Mouse (Mus musculus): ENCODE results near the gene Rpl11. TPM values are rescaled to one million over a fixed set of nuclear protein-coding genes. Genes with fewer than 3 reads are reported as not detected.
"Not testable (repeated sequence)": the region's sequence is repeated elsewhere in the genome, so short reads cannot be mapped to it uniquely, and the experiment has no call there.

Rpl11 gene
- polyA plus RNA-seq, 1 experiment = 148 TPM

- no peak overlapping the region for H3K4me3 ChIP-seq (replicated peaks)
- H3K27me3 ChIP-seq (ENCODE audit: control insufficient read depth) = peaks cover 36% of the 10 kb centered on the region
- no peaks in the 10 kb centered on the region for H3K9me3 ChIP-seq (ENCODE audit: control insufficient read depth, low read length)
- no peaks in the 10 kb centered on the region for H3K36me3 ChIP-seq (ENCODE audit: control insufficient read depth)
- H3K4me1 ChIP-seq (ENCODE audit: control insufficient read depth) = no peaks in the 10 kb centered on the region
- TF ChIP-seq GATA1 (IDR thresholded peaks at IDR 0.05; ENCODE audit: low read length) (no peak), TAL1 (IDR thresholded peaks at IDR 0.05; ENCODE audit: low read length) (no peak)
Observed at GRCm38 (mm10) chr4:136076776-136077538, 23.7 kb upstream of the Rpl11 start.

DNA sequence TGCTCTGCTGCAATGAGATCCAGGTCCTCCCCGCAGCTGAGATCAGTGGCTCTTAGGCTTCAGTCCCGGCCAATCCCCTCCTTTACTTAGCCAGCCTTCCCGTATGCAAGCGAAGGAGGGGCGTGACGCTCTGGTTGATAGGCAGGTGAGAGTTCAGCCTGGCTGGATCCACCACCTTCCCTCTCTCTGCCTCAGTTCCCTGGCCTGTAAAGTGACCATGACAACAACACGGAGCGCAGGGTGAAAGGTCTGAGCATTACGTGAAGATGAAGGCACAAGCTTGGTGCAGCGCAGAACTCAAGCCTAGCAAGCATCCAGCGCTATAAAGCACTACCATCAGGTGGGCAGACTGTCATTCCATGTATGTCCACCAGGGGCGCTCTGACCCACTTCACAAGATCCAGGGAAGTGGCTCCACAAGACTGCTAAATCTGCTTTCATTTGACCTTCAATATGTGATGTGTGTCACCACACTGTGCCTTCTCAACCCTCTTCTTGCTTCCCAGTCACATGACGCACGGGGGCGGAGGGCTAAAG is 18.0 kb upstream of the Rpl11 start:
- H3K27me3 ChIP-seq (ENCODE audit: control insufficient read depth) = peaks cover 46% of the 10 kb centered on the region
- no peak overlapping the region for H3K4me3 ChIP-seq (replicated peaks)
- no peak for TF ChIP-seq TAL1 (IDR thresholded peaks at IDR 0.05; ENCODE audit: low read length)
- TF ChIP-seq GATA1 (IDR thresholded peaks at IDR 0.05; ENCODE audit: low read length) = no peak
- no peaks in the 10 kb centered on the region for H3K9me3 ChIP-seq (ENCODE audit: control insufficient read depth, low read length)
- peaks cover 20% of the 10 kb centered on the region for H3K4me1 ChIP-seq (ENCODE audit: control insufficient read depth)
- no peaks in the 10 kb centered on the region for H3K36me3 ChIP-seq (ENCODE audit: control insufficient read depth)

DNA sequence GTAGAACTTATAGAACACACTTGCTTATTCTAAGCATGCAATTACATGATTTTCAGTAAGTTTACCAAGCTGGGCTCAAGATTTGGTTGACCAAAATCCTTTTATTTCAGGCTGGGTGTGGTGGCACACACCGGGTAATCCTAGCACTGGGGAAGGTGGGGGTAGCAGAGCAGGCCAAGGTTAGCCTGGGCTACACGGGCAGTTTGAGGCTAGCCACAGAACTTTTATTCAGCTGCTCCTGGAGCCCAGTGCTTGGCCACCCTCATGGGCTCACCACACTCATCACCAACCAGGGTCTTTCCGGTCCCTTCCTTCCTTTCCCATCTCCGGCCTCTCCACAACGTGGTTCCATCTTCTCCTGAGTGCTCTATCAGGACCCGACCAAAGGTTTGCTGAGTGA is 17.4 kb upstream of the Rpl11 start:
- Histone ChIP-seq H3K9me3 (ENCODE audit: control insufficient read depth, low read length) (no peaks in the 10 kb centered on the region), H3K4me3 (replicated peaks) (no peak overlapping the region), H3K4me1 (ENCODE audit: control insufficient read depth) (peaks cover 20% of the 10 kb centered on the region), H3K27me3 (ENCODE audit: control insufficient read depth) (peaks cover 46% of the 10 kb centered on the region), H3K36me3 (ENCODE audit: control insufficient read depth) (no peaks in the 10 kb centered on the region)
- TF ChIP-seq GATA1 (IDR thresholded peaks at IDR 0.05; ENCODE audit: low read length) = no peak
- TF ChIP-seq TAL1 (IDR thresholded peaks at IDR 0.05; ENCODE audit: low read length) = no peak

- Histone ChIP-seq H3K27me3 (ENCODE audit: control insufficient read depth) (peaks cover 49% of the 10 kb centered on the region), H3K9me3 (ENCODE audit: control insufficient read depth, low read length) (no peaks in the 10 kb centered on the region), H3K4me1 (ENCODE audit: control insufficient read depth) (peaks cover 20% of the 10 kb centered on the region), H3K4me3 (replicated peaks) (no peak overlapping the region), H3K36me3 (ENCODE audit: control insufficient read depth) (no peaks in the 10 kb centered on the region)
- TF ChIP-seq TAL1 (IDR thresholded peaks at IDR 0.05; ENCODE audit: low read length) (no peak), GATA1 (IDR thresholded peaks at IDR 0.05; ENCODE audit: low read length) (no peak)
Observed at GRCm38 (mm10) chr4:136069954-136070353, 16.7 kb upstream of the Rpl11 start.

DNA sequence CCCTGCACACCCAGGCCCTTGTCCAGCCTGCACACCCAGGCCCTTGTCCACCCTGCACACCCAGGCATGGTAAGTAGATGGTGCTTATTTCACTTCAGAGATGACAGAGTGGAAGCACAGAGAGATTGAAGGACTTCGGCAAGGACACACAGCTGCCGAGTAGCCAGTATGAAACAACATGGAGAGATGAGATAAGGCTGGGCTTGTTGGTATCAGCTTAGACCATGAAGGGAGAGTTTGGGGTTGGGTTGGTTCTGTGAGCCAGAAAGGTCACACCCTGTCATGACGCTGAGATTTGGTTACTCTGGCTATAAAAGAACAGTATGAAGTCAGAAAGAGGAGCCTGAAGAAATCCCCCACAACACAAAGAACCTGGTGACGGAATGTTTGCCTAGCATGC is 16.1 kb upstream of the Rpl11 start:
- TF ChIP-seq GATA1 (IDR thresholded peaks at IDR 0.05; ENCODE audit: low read length) = no peak
- no peak; the same call in 2 of the 3 replicates for TF ChIP-seq TAL1 (IDR thresholded peaks at IDR 0.05; ENCODE audit: low read length)
- Histone ChIP-seq H3K4me3 (replicated peaks) (no peak overlapping the region), H3K9me3 (ENCODE audit: control insufficient read depth, low read length) (no peaks in the 10 kb centered on the region), H3K4me1 (ENCODE audit: control insufficient read depth) (peaks cover 20% of the 10 kb centered on the region), H3K36me3 (ENCODE audit: control insufficient read depth) (no peaks in the 10 kb centered on the region), H3K27me3 (ENCODE audit: control insufficient read depth) (peaks cover 52% of the 10 kb centered on the region)

DNA sequence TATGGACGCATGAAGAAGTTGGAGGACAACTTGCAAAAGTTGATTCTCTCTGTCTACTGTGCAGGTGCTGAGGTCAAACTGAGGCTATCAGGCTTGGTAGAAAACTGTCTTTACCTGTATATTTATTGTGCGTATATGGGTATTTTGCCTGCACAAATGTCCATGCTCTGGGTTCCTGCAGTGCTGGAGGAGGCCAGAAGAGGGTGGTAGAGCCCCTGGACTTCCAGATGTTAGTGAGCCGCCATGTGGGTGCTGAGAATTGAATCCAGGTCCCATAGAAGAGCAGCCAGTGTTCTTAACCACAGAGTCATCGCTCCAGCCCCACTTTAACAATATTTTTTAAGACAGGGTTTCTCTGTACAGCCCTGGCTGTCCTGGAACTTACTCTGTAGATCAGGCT is 9.9 kb upstream of the Rpl11 start:
- Histone ChIP-seq H3K36me3 (ENCODE audit: control insufficient read depth) (no peaks in the 10 kb centered on the region), H3K4me1 (ENCODE audit: control insufficient read depth) (no peaks in the 10 kb centered on the region), H3K9me3 (ENCODE audit: control insufficient read depth, low read length) (0 out of 2 replicates have a peak, but pooled peaks cover 3% of the 10 kb centered on the region), H3K4me3 (replicated peaks) (no peak overlapping the region), H3K27me3 (ENCODE audit: control insufficient read depth) (peaks cover 32% of the 10 kb centered on the region)
- TF ChIP-seq TAL1 (IDR thresholded peaks at IDR 0.05; ENCODE audit: low read length) (no peak), GATA1 (IDR thresholded peaks at IDR 0.05; ENCODE audit: low read length) (no peak)

DNA sequence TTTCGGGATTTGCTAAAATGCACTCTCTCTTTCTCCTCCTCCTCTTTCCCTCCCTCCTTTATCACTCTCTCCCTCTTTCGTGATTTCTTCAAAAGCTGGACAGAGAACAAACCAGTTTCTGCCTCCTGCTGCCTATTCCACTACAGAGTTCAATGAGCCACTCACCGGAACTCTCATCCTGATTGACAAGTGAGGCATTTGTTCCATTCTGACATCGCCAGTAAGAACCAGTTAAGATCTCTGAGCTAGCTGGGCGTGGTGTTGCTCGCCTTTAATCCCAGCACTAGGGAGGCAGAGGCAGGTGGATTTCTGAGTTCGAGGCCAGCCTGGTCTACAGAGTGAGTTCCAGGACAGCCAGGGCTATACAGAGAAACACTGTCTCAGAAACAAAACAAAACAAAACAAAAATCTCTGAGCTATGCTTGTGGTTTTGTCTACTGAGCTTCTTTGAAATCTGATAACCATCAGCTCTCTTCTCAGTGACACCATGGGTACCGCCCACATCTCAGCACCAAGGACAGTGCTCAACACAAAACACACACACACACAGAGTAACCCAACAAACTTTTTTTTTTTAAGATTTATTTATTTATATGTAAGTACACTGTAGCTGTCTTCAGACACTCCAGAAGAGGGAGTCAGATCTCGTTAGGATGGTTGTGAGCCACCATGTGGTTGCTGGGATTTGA is 6.7 kb upstream of the Rpl11 start:
- H3K36me3 ChIP-seq (ENCODE audit: control insufficient read depth); H3K4me1 ChIP-seq (ENCODE audit: control insufficient read depth); H3K4me3 ChIP-seq (replicated peaks); H3K9me3 ChIP-seq (ENCODE audit: control insufficient read depth, low read length): not testable (repeated sequence)
- H3K27me3 ChIP-seq (ENCODE audit: control insufficient read depth) = peaks cover 46% of the 10 kb centered on the region

GRCm38 (mm10) chr4:136057916-136058315 is 4.7 kb upstream of the Rpl11 start:
- TF ChIP-seq GATA1 (IDR thresholded peaks at IDR 0.05; ENCODE audit: low read length) = no peak
- no peak for TF ChIP-seq TAL1 (IDR thresholded peaks at IDR 0.05; ENCODE audit: low read length)
- no peaks in the 10 kb centered on the region for H3K9me3 ChIP-seq (ENCODE audit: control insufficient read depth, low read length)
- peaks cover 7% of the 10 kb centered on the region for H3K4me1 ChIP-seq (ENCODE audit: control insufficient read depth)
- peaks cover 41% of the 10 kb centered on the region for H3K27me3 ChIP-seq (ENCODE audit: control insufficient read depth)
- H3K36me3 ChIP-seq (ENCODE audit: control insufficient read depth) = no peaks in the 10 kb centered on the region
- no peak overlapping the region for H3K4me3 ChIP-seq (replicated peaks)

DNA sequence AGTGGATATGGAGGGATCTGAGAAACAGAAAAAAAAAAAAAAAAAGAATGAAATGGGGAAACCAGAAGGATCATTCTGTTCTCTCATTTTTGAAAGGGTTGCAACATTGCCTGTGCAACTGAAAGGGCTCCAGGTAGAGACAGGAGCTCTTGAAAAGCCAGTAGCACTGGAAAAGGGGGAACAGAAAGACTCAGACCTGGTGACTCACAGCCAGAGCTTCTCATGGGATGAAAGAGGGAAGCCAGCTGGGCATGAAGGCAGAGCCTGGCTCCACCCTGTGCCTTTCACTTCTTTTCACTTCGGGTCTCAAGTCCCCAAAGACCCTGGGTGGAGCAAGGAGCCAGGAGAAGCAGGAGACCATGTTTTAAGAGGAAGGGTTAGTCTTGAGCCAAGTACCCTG is 2.8 kb upstream of the Rpl11 start:
- Histone ChIP-seq H3K27me3 (ENCODE audit: control insufficient read depth) (peaks cover 34% of the 10 kb centered on the region), H3K4me1 (ENCODE audit: control insufficient read depth) (peaks cover 21% of the 10 kb centered on the region), H3K9me3 (ENCODE audit: control insufficient read depth, low read length) (no peaks in the 10 kb centered on the region), H3K36me3 (ENCODE audit: control insufficient read depth) (peaks cover 14% of the 10 kb centered on the region), H3K4me3 (replicated peaks) (no peak overlapping the region)
- no peak for TF ChIP-seq GATA1 (IDR thresholded peaks at IDR 0.05; ENCODE audit: low read length)
- no peak for TF ChIP-seq TAL1 (IDR thresholded peaks at IDR 0.05; ENCODE audit: low read length)
